ENCODE assay signal across 17 mouse cellular contexts in genomic region chr6:54703633-54704538, GRCm38 (mm10). TPM values are rescaled to one million over a fixed set of nuclear protein-coding genes. Genes with fewer than 3 reads are reported as not detected.
A peak's percentile ranks its signal among the peaks of the same experiment; 100 is the strongest.
DNase-seq lines count a peak whose midpoint lies in the region; ATAC-seq and TF ChIP-seq lines count a peak whose summit lies in the region.
"Had no signal": no experiment of that assay in that cellular context is flagged by ENCODE, and none has a peak within 500 bp of the region (broad histone marks: within the 10 kb centered on the region; RNA-seq: fewer than 3 reads in every experiment).

No protein-coding gene starts in this region.

- ATAC-seq in forebrain, embryonic 13.5 days, result peak; percentile 46
- no peak for ATAC-seq in hindbrain, embryonic 14.5 days (ENCODE audit: low FRiP score)
- no peak for ATAC-seq in midbrain, embryonic 16.5 days
- no peak for ATAC-seq in intestine, embryonic 16.5 days
- ATAC-seq: liver, postnatal 0 days had no signal

- H3K27ac ChIP-seq in layer of hippocampus, adult 2 months, result peak overlapping the region; percentile 57
- peak overlapping the region; percentile 86 for H3K27ac ChIP-seq in forebrain, embryonic 13.5 days
- peak overlapping the region; percentile 55; the same call in 1 of the 2 replicates for H3K27ac ChIP-seq in hindbrain, embryonic 14.5 days
- peak overlapping the region; percentile 24 for H3K27ac ChIP-seq in midbrain, embryonic 16.5 days (ENCODE audit: low read length)
- H3K27ac ChIP-seq in intestine, embryonic 16.5 days (ENCODE audit: low read length), result no peak overlapping the region
- H3K27ac ChIP-seq: heart, embryonic 15.5 days; hindbrain, embryonic 15.5 days; left cerebral cortex, adult 2 months; limb, embryonic 15.5 days; macrophage had no signal

- no peak for TF ChIP-seq CTCF in layer of hippocampus, adult 2 months (conservative IDR thresholded peaks at IDR 0.05)

- no peaks in the 10 kb centered on the region for H3K9me3 ChIP-seq in forebrain, embryonic 13.5 days (replicated peaks)
- H3K9me3 ChIP-seq in hindbrain, embryonic 14.5 days (ENCODE audit: control insufficient read depth, low read length), result no peaks in the 10 kb centered on the region
- H3K9me3 ChIP-seq in midbrain, embryonic 16.5 days (replicated peaks; ENCODE audit: control insufficient read depth, low read length, poor library complexity, severe bottlenecking), result no peaks in the 10 kb centered on the region
- no peaks in the 10 kb centered on the region for H3K9me3 ChIP-seq in intestine, embryonic 16.5 days (ENCODE audit: control insufficient read depth, low read length)
- H3K9me3 ChIP-seq: heart, embryonic 15.5 days; hindbrain, embryonic 15.5 days; limb, embryonic 15.5 days had no signal

- peak overlapping the region; percentile 36 for H3K4me2 ChIP-seq in forebrain, embryonic 13.5 days
- H3K4me2 ChIP-seq in hindbrain, embryonic 14.5 days (replicated peaks), result no peak overlapping the region
- H3K4me2 ChIP-seq in midbrain, embryonic 16.5 days (ENCODE audit: low read length), result no peak overlapping the region
- H3K4me2 ChIP-seq in intestine, embryonic 16.5 days (ENCODE audit: low read depth, low read length), result no peak overlapping the region
- H3K4me2 ChIP-seq: heart, embryonic 15.5 days; hindbrain, embryonic 15.5 days; limb, embryonic 15.5 days had no signal

- H3K36me3 ChIP-seq in forebrain, embryonic 13.5 days (ENCODE audit: poor library complexity, severe bottlenecking), result no peaks in the 10 kb centered on the region
- 0 out of 2 replicates have a peak, but pooled peaks cover 6% of the 10 kb centered on the region for H3K36me3 ChIP-seq in hindbrain, embryonic 14.5 days (replicated peaks; ENCODE audit: control insufficient read depth, insufficient read depth)
- H3K36me3 ChIP-seq in midbrain, embryonic 16.5 days (ENCODE audit: control insufficient read depth, insufficient read depth, low read length), result no peaks in the 10 kb centered on the region
- no peaks in the 10 kb centered on the region for H3K36me3 ChIP-seq in intestine, embryonic 16.5 days (ENCODE audit: control insufficient read depth, insufficient read depth, low read length)
- H3K36me3 ChIP-seq: heart, embryonic 15.5 days; limb, embryonic 15.5 days had no signal

- no peak for DNase-seq in layer of hippocampus, adult 2 months (ENCODE audit: low spot score in 2 of 2)
- DNase-seq in layer of hippocampus, postnatal 25 days (ENCODE audit: extremely low spot score in 1 of 2, low spot score in 1 of 2), result no peak
- no peak for DNase-seq in hindbrain, embryonic 14.5 days (ENCODE audit: low spot score)
- DNase-seq in cerebellum, adult 9-11 months, result no peak
- DNase-seq in lung, postnatal 25 days (ENCODE audit: low spot score), result no peak
- DNase-seq: cerebellum, adult 11-12 months; kidney, adult 9 months; liver, postnatal 0 days had no signal

- H3K4me1 ChIP-seq in forebrain, embryonic 13.5 days, result peaks cover 52% of the 10 kb centered on the region
- peaks cover 22% of the 10 kb centered on the region for H3K4me1 ChIP-seq in hindbrain, embryonic 14.5 days (replicated peaks; ENCODE audit: control insufficient read depth, insufficient read depth, low read length)
- H3K4me1 ChIP-seq in midbrain, embryonic 16.5 days (ENCODE audit: control insufficient read depth, insufficient read depth, low read length), result peaks cover 20% of the 10 kb centered on the region
- no peaks in the 10 kb centered on the region for H3K4me1 ChIP-seq in intestine, embryonic 16.5 days (ENCODE audit: control insufficient read depth, insufficient read depth, low read length)

- peak overlapping the region; percentile 50 for H3K9ac ChIP-seq in forebrain, embryonic 13.5 days
- peak overlapping the region; percentile 12; the same call in 1 of the 2 replicates for H3K9ac ChIP-seq in hindbrain, embryonic 14.5 days
- H3K9ac ChIP-seq in midbrain, embryonic 16.5 days (ENCODE audit: low read depth, low read length), result 0 out of 2 replicates have a peak overlapping the region, but pooled peaks have one; percentile 2
- no peak overlapping the region for H3K9ac ChIP-seq in intestine, embryonic 16.5 days (ENCODE audit: low read depth, low read length)
- H3K9ac ChIP-seq: heart, embryonic 15.5 days; hindbrain, embryonic 15.5 days; limb, embryonic 15.5 days; liver, postnatal 0 days had no signal

- no peak overlapping the region for H3K4me3 ChIP-seq in layer of hippocampus, adult 2 months
- no peak overlapping the region for H3K4me3 ChIP-seq in forebrain, embryonic 13.5 days
- no peak overlapping the region for H3K4me3 ChIP-seq in hindbrain, embryonic 14.5 days (replicated peaks; ENCODE audit: low read length)
- no peak overlapping the region for H3K4me3 ChIP-seq in midbrain, embryonic 16.5 days (ENCODE audit: low read depth, low read length)
- H3K4me3 ChIP-seq in intestine, embryonic 16.5 days (ENCODE audit: low read length), result no peak overlapping the region
- H3K4me3 ChIP-seq: heart, embryonic 15.5 days; hindbrain, embryonic 15.5 days; left cerebral cortex, adult 2 months; limb, embryonic 15.5 days; myocyte had no signal

- WGBS in forebrain, embryonic 13.5 days, result 12% methylated on average over 14 of the region's 14 CpGs
- 24% methylated on average over 14 of the region's 14 CpGs for WGBS in hindbrain, embryonic 14.5 days
- 13% methylated on average over 14 of the region's 14 CpGs for WGBS in midbrain, embryonic 16.5 days
- WGBS in intestine, embryonic 16.5 days, result 32% methylated on average over 14 of the region's 14 CpGs

- peaks cover 7% of the 10 kb centered on the region; the same call in 1 of the 2 replicates for H3K27me3 ChIP-seq in forebrain, embryonic 13.5 days
- H3K27me3 ChIP-seq in hindbrain, embryonic 14.5 days (ENCODE audit: control insufficient read depth, insufficient read depth, low read length), result no peaks in the 10 kb centered on the region
- H3K27me3 ChIP-seq in midbrain, embryonic 16.5 days (ENCODE audit: control insufficient read depth, insufficient read depth, low read depth, low read length), result no peaks in the 10 kb centered on the region
- H3K27me3 ChIP-seq in intestine, embryonic 16.5 days (replicated peaks; ENCODE audit: control insufficient read depth, insufficient read depth, low read length), result peaks cover 6% of the 10 kb centered on the region; the same call in 1 of the 2 replicates
- H3K27me3 ChIP-seq: hindbrain, embryonic 15.5 days had no signal

RNA-seq across cellular contexts. Expression of gene Mturn, which starts 22.5 kb away (rescaled TPM):
- total RNA-seq in layer of hippocampus, adult 2 months (2021), result 100 to 1,000 TPM; 147 to 151 TPM
- total RNA-seq in layer of hippocampus, postnatal 25 days (2021), result 100 to 1,000 TPM; 135 to 145 TPM
- polyA plus RNA-seq in forebrain, embryonic 13.5 days (2015; fragmentation: Nextera tagmentation; extraction: Ambion mirVana), result 54.3 and 55.7 TPM in 2 replicates
- polyA plus RNA-seq in hindbrain, embryonic 14.5 days (2014; fragmentation: Nextera tagmentation; extraction: Ambion mirVana), result 101 and 123 TPM in 2 replicates
- polyA plus RNA-seq in midbrain, embryonic 16.5 days (2015; fragmentation: Nextera tagmentation; extraction: Ambion mirVana), result 123 and 128 TPM in 2 replicates
- 6.1 and 6.4 TPM in 2 replicates for polyA plus RNA-seq in intestine, embryonic 16.5 days (2015; fragmentation: Nextera tagmentation; extraction: Ambion mirVana)
